Mouse (Mus musculus) bone marrow macrophage, adult 2 months (primary cell): ENCODE measurements at regions not wholly inside any gene's neighbourhood (a gene's known extent, or its start where the extent isn't known, plus 50 kb on each side); places are given as distances from the start of the nearest gene placed in this dataset.

Experiments
- H3K27ac ChIP-seq: 2 replicates; pipeline ENCODE4 v1.5.1; 2012; ENCODE audit warnings: low read depth, low read length; ENCODE audit not compliant: insufficient read depth
- H3K4me1 ChIP-seq: 2 replicates; pipeline ENCODE4 v1.6.1; 2012; ENCODE audit warnings: low read length; ENCODE audit not compliant: control insufficient read depth, insufficient read depth
- H3K4me3 ChIP-seq: 2 replicates; pipeline ENCODE4 v1.5.1; 2012; ENCODE audit warnings: mild to moderate bottlenecking, low read length, moderate library complexity; ENCODE audit not compliant: insufficient read depth
- CTCF ChIP-seq: IDR thresholded peaks from 2 replicates; pipeline ENCODE4 v1.5.1; 2012; ENCODE audit warnings: low read depth, mild to moderate bottlenecking, low read length, moderate library complexity
- POLR2A ChIP-seq: IDR thresholded peaks from 2 replicates; pipeline ENCODE4 v1.6.1; 2012; ENCODE audit warnings: mild to moderate bottlenecking, low read depth, low read length, borderline replicate concordance

- H3K27ac ChIP-seq, result peak overlapping the region; percentile 87
- H3K4me1 ChIP-seq, result peaks cover 8% of the 10 kb centered on the region; the same call in 1 of the 2 replicates
- H3K4me3 ChIP-seq, result no peak overlapping the region
- TF ChIP-seq POLR2A (no peak), CTCF (no peak)
Measured at GRCm38 (mm10) chr1:72943082-72943481, 68.4 kb upstream of the Igfbp5 start.

- TF ChIP-seq POLR2A (no peak), CTCF (no peak)
- peaks cover 8% of the 10 kb centered on the region; the same call in 1 of the 2 replicates for H3K4me1 ChIP-seq
- no peak overlapping the region for H3K4me3 ChIP-seq
- peak overlapping the region; percentile 89 for H3K27ac ChIP-seq
Measured at GRCm38 (mm10) chr1:72942351-72942750, 67.7 kb upstream of the Igfbp5 start.

- no peak for TF ChIP-seq CTCF
- TF ChIP-seq POLR2A, result no peak
- Histone ChIP-seq H3K4me1 (0 out of 2 replicates have a peak, but pooled peaks cover 3% of the 10 kb centered on the region), H3K4me3 (no peak overlapping the region)
Measured at GRCm38 (mm10) chr1:72939948-72940347, 65.3 kb upstream of the Igfbp5 start.

GRCm38 (mm10) chr1:72936681-72937465, 62.2 kb upstream of the Igfbp5 start:
- no peak for TF ChIP-seq POLR2A
- TF ChIP-seq CTCF, result no peak
- H3K27ac ChIP-seq, result no peak overlapping the region
- no peaks in the 10 kb centered on the region for H3K4me1 ChIP-seq
- no peak overlapping the region for H3K4me3 ChIP-seq

More at GRCm38 (mm10) chr1:72939948-72940347, 65.3 kb upstream of the Igfbp5 start:
- H3K27ac ChIP-seq, result no peak overlapping the region

GRCm38 (mm10) chr1:72936231-72936630, 61.5 kb upstream of the Igfbp5 start:
- no peak overlapping the region for H3K4me3 ChIP-seq
- H3K27ac ChIP-seq, result no peak overlapping the region
- TF ChIP-seq CTCF, result no peak
- no peak for TF ChIP-seq POLR2A
- H3K4me1 ChIP-seq, result no peaks in the 10 kb centered on the region

- Histone ChIP-seq H3K4me1 (no peaks in the 10 kb centered on the region), H3K4me3 (no peak overlapping the region), H3K27ac (no peak overlapping the region)
- TF ChIP-seq CTCF (no peak), POLR2A (no peak)
Measured at GRCm38 (mm10) chr1:72935084-72935483, 60.4 kb upstream of the Igfbp5 start.

- Histone ChIP-seq H3K4me3 (no peak overlapping the region), H3K27ac (no peak overlapping the region), H3K4me1 (no peaks in the 10 kb centered on the region)
- TF ChIP-seq CTCF (no peak), POLR2A (no peak)
Measured at GRCm38 (mm10) chr1:72929774-72930173, 55.1 kb upstream of the Igfbp5 start.
